Mouse (Mus musculus): Measurements from ENCODE around the gene Tprn.
A peak's percentile ranks its signal among the peaks of the same experiment; 100 is the strongest.

DNA sequence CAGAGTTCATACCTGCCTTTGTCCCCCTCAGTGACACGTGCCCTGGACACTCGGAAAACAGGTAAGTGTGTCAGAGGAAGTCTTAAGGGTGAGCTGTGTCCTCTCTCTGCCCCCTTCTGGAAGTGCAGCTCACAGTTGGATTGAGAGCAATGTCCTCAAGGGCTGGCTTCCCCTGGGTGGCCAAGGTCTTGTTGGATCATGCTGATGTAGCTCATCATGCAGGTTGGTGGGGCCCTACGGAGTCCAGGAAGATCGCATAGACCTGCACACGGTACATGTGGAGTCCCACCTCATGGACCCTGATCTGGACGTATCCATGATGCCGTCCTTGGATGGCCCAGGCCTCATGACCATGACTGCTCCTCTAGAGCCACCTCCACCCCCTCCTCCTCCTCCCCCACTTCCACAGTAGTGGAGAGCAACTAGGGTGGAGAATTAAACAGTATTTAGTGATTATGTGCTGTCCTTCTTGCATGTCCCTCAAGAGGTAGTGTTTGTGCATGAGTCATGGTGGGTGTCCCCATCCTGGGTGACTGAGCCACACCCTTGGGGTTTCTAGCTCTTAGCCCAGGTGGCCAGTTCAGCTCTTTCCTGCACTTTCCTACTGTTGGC lies 26.4 kb downstream of the Tprn start:
- TF ChIP-seq CTCF (IDR thresholded peaks at IDR 0.05; ENCODE audit: extremely low read depth, insufficient read depth, low read length) (no peak), POLR2A (IDR thresholded peaks at IDR 0.05; ENCODE audit: extremely low read depth, insufficient read depth, low read length) (peak; percentile 48)
